Mouse (Mus musculus): ENCODE measurements around the gene Rims4.

- no peak for TF ChIP-seq CTCF (IDR thresholded peaks at IDR 0.05; ENCODE audit: borderline replicate concordance, insufficient read depth, low read depth, low read length)
- TF ChIP-seq POLR2A (IDR thresholded peaks at IDR 0.05; ENCODE audit: borderline replicate concordance, insufficient read depth, low read length): no peak
Observed at GRCm38 (mm10) chr2:163901043-163901442, 17.4 kb downstream of the Rims4 start.

All from cerebellum, adult 2 months (tissue).